Mouse (Mus musculus) myocyte (in vitro differentiated cells): ENCODE results near the gene Limd1.
A peak's percentile ranks its signal among the peaks of the same experiment; 100 is the strongest.

ENCODE experiments used
- E2F4 ChIP-seq: IDR thresholded peaks from one replicate; pipeline ENCODE4 v1.6.1; 2011; ENCODE audit warnings: mild to moderate bottlenecking, control low read depth, moderate library complexity; ENCODE audit not compliant: insufficient read depth
- MAX ChIP-seq: IDR thresholded peaks from one replicate; pipeline ENCODE4 v1.6.1; 2011; ENCODE audit warnings: low read depth, mild to moderate bottlenecking, control low read depth
- MYOD1 ChIP-seq, 3 experiments: IDR thresholded peaks; one replicate each; pipeline ENCODE4 v1.6.1; 2011; ENCODE audit warnings: control low read depth in 2 of 3, low read depth in 2 of 3, mild to moderate bottlenecking in 2 of 3, moderate library complexity in 1 of 3; ENCODE audit not compliant: insufficient read length in 2 of 3, control insufficient read depth in 1 of 3
- MYOG ChIP-seq, 3 experiments: IDR thresholded peaks; one replicate each; pipeline ENCODE4 v1.6.1; 2011; ENCODE audit warnings: control low read depth in 2 of 3, low read depth in 2 of 3, mild to moderate bottlenecking in 2 of 3; ENCODE audit not compliant: insufficient read length in 2 of 3, control insufficient read depth in 1 of 3, insufficient read depth in 1 of 3
- POLR2A ChIP-seq: IDR thresholded peaks from one replicate; pipeline ENCODE4 v1.6.1; 2011; ENCODE audit warnings: low read depth, mild to moderate bottlenecking, control low read depth, moderate library complexity; ENCODE audit not compliant: insufficient read length
- POLR2AphosphoS2 ChIP-seq: IDR thresholded peaks from one replicate; pipeline ENCODE4 v1.6.1; 2011; ENCODE audit warnings: low read depth, control low read depth; ENCODE audit not compliant: insufficient read length
- REST ChIP-seq: IDR thresholded peaks from one replicate; pipeline ENCODE4 v1.6.1; 2011; ENCODE audit warnings: mild to moderate bottlenecking, control low read depth, moderate library complexity; ENCODE audit not compliant: insufficient read depth, insufficient read length
- SRF ChIP-seq: IDR thresholded peaks from one replicate; pipeline ENCODE4 v1.6.1; 2011; ENCODE audit warnings: low read depth; ENCODE audit not compliant: control insufficient read depth, insufficient read length
- TCF12 ChIP-seq: IDR thresholded peaks from one replicate; pipeline ENCODE4 v1.6.1; 2011; ENCODE audit warnings: mild to moderate bottlenecking, control low read depth; ENCODE audit not compliant: poor library complexity, insufficient read depth, severe bottlenecking
- TCF3 ChIP-seq: IDR thresholded peaks from one replicate; pipeline ENCODE4 v1.6.1; 2011; ENCODE audit warnings: low read depth, control low read depth; ENCODE audit not compliant: insufficient read length
- USF1 ChIP-seq: IDR thresholded peaks from one replicate; pipeline ENCODE4 v1.6.1; 2011; ENCODE audit warnings: low read depth, mild to moderate bottlenecking, control low read depth, moderate library complexity

- no peak for TF ChIP-seq MAX
- TF ChIP-seq MYOG (IDR thresholded peaks at IDR 0.05; ENCODE audit: control insufficient read depth in 1 of 3, insufficient read depth in 1 of 3, insufficient read length in 2 of 3, low read depth in 2 of 3) = no peak
- no peak for TF ChIP-seq POLR2A
- no peak for TF ChIP-seq E2F4
- TF ChIP-seq USF1 = no peak
- peak; percentile 25 for TF ChIP-seq POLR2AphosphoS2
- TF ChIP-seq MYOD1 (IDR thresholded peaks at IDR 0.05; ENCODE audit: control insufficient read depth in 1 of 3, insufficient read length in 2 of 3, low read depth in 2 of 3) = no peak
- TF ChIP-seq TCF3 = no peak
- TF ChIP-seq SRF = no peak
- TF ChIP-seq TCF12 = no peak
- TF ChIP-seq REST = no peak
Measured at GRCm38 (mm10) chr9:123479876-123480252, 1.4 kb downstream of the Limd1 start.
